Mouse (Mus musculus) adrenal gland, adult (tissue): ENCODE data around the gene Uqcrc2.
A peak's percentile ranks its signal among the peaks of the same experiment; 100 is the strongest.

Source experiments
- DNase-seq, 2 experiments: peaks; one replicate each; pipeline ENCODE4 v3.0.0; 2022 to 2023; ENCODE audit warnings: low spot score in 1 of 2; ENCODE audit not compliant: inconsistent age in 2 of 2

Uqcrc2 gene

DNA sequence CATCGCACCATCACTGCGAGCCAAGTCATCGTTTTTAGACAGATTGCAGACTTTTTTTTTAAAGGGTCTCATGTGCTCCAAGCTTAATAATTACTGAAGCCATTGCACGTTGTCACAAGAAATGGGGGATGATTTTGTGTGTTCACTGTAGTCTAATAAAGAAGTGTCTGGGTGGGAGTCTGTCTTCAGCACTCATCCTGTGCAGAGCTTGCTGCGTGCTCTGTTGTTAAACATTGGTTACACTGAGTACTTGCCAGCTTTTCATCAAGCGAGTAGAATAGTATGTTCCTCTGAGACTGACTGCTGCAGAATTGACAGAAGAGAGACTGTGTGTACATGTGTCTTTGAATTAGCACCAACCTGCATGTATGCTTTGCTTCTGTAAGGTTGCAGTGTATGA, 50.3 kb downstream of the Uqcrc2 start:
- no peak for DNase-seq

DNA sequence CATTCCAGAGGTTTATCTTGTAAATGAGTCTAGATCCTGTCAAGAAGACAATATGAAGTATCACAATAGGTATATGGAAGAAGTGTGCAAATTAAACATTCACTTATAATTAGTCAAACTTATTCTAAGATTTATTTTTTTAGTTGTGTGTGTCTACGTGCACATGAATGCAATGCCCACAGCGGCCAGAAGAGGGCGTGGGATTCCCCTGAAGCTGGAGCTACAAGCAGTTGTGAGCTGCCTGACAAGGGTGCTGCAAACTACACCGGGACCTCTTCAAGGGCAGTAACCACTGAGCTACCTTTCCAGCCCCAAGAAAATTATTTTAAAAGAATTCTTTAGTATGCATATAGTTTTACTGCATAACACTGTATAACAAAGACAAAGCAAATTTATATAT, 55.7 kb downstream of the Uqcrc2 start:
- DNase-seq = no peak

DNA sequence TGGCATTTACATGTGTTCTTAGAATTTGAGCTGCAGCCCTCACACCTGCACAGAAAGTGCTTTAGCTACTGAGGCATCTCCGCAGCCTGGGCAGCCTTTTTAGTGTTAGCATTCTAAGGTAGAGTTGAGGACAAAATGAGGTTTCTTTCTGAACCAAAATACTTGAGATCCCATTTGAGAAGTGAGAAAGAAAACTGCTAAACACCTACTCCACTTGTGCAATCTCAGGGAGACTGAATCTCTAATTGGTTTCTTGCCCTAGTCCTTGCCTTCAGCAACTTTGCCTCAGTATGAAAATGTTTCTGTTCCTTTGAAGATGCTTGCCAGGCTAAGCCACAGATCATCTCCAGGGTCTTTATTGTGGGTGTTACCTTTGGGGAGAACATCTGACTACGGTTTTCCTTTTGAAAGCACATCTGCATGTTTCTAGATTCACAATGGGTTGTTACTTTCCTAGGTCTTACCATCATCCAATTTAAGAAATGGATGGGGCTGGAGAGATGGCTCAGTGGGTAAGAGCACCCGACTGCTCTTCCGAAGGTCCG, 58.9 kb downstream of the Uqcrc2 start:
- no peak for DNase-seq

DNA sequence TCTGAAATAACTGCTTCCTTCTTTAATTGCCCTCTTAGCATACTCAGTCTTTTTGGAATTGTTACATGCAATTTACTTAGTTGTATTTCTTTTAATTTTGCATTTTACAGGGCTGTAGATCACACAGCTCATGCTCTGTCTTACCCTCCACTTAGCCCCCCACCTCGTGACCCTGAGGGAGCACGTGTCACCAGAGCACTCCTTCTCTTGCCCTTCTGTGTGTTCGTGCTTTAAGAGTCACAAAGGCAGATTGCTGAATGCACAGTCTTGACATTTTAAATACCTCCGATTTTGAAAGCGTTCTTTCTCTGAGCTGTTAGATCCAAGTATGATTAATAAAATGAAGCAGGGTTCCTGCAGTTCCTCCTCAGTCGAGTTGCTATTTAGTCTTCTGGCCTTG, 60.2 kb downstream of the Uqcrc2 start:
- DNase-seq = peak in 1 of 2 experiments; percentile 51

DNA sequence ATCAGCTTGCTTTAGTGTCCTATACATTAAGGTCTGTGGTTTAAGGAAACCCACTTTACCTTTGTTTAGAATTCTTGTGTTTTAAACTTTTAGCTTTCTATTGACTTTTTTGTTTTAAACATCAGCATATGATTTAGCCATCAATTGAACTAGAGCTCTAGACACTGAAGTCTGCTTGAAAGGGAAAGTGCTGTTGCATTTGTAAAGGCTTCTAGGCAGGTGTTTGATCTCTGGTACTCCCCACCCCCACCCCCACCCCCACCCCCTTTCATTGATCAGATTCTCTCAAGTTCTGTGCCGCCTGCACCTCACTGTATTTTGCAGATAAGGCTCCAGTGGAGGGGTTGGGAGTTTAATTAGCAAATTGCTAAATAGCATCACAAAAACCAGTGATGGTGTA, 60.7 kb downstream of the Uqcrc2 start:
- DNase-seq = no peak

DNA sequence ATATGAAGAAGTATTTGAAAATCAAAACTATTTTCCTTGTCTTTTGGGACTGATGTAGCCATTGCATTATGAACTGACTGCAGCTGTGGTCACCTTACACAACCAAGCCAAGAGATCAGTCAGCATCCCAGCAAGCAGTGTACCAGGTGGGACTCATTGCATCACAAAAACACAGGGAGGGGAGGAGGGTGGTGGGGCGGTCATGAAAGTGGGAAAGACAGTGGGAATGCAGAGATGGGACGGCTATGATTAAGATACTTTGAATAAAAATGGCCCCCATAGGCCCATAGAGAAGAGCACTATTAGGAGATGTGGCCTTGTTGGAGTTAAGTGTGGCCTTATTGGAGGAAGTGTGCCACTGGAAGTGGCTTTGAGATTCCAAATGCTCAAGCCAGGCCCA, 61.4 kb downstream of the Uqcrc2 start:
- no peak for DNase-seq

DNA sequence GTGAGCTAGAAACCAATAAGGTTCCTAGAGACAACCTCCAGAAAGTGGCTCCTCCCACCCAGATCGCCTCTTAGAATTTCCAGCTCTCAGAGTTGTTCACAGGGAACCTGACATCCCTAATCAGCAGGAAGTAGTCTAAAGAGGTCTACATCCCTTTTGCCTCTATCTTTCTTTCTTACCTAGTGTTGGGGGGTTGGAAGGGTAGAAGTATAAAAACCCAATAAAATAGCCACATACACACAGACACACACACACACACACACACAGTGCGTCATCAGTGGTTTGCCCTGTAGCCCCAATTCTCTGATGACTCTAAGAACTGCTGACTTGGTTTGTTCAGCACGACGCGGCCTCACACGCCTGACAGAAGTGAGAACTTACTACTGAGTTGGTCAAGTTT, 64.6 kb downstream of the Uqcrc2 start:
- DNase-seq = no peak

DNA sequence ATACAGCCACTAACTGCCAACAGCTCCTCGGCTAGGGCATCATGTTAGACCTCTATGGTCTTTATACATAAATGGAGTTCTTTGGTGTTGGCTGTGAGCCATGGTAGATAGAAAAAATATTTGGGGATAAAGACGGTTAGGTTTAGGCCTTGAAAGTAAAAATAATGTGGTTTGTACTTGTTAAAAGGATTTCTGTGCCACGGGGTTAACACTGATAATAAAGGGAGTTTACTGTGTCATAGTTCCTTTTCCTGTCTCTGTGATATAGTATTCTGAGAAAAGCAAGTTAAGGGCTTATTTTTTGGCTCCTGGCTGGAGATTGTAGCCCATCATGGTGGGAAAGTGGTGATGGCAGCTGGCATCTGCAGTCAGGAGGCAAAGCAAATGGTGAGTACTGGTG, 68.9 kb downstream of the Uqcrc2 start:
- DNase-seq = no peak
